Mouse (Mus musculus) spleen, adult 12 weeks (tissue): ENCODE measurements around the gene Olfr282.

Experiments used
- DNase-seq: peaks from one replicate; pipeline ENCODE4 v3.0.0; 2022; ENCODE audit warnings: low spot score

Gene Olfr282

DNA sequence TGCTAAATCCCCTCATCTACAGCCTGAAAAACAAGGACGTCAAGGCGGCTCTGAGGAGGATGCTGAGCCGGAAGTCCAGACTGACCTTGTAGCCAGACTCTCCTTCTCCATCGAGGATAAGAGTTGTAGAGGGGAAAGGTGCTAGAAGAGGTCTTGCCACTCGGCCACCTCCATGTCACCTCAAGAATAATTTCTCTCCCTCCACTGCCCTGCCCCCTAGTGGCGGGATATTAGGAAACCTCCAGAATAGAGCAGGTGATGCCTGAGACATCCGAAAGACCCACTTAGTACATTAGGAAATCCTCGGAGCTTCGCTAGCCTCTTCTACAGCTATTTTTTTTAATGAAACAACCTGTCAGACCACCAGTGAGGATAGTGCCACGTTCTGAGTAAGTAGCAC lies 44.4 kb downstream of the Olfr282 start:
- DNase-seq = peak; percentile 21

DNA sequence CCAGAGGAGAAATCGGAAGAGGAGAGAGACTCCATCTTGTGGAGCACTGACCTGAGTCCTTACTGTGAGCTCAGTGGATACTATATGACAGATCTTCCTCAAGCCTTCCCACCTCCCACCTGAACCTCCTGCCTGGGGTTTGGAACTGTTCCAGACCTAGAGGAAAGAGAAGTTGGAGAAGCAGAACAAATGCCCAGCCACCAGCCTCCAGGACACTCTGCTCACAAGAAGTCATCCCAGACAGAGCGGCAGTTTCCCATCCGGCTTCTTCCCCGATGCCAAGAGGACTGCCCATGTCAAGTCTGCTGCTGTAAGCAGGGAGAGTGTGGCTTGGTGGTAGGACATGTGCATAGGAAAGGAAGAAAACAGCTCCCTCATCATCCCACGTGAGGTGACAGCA lies 45.3 kb downstream of the Olfr282 start:
- DNase-seq = no peak

DNA sequence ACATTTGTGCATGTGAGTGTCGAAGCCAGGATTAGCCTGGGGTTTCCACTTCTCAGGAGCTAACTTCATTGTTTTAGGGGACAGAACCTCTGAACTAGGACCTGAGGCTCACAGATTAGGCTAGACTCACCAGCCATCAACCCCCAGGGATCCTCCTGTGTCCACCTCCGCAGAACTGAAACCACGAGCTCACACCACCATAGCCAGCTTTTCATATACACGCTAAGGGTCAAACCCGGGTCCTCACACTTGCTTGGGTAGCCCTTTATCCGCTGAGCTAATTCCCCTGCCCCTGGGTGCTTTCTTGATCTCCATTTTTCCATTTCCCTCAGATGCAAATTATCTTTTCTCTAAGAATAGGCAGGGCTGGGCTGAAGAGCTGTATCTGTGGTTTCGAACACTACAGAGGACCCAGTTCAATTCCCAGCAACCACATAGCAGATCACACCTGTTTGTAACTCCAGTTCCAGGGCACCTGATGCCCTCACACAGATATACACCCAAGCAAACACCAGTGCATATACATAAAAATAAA lies 48.6 kb downstream of the Olfr282 start:
- no peak for DNase-seq

DNA sequence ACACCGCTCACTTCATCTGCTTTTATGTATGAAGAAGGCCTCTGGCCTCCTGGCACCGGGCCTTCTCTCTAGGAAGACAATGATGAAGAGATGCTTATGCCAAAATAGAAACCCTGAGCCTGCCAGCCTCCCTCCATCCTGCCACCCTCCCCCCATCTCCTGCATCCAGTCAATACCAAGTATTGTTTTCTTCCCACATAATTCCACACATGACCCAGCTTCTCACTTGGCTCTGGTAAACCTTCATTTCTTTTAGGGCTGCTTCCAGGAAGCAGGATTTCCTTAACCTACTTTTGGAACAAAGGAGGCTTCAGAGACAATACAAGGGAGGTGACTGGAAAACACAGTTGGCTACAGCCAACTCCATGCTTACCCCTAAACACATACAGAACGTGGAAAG lies 51.7 kb downstream of the Olfr282 start, which contains the start of gene Lalba:
Gene Lalba (minus strand): TSS at position 21 of the 400 bp plus-strand sequence.
- no peak for DNase-seq

DNA sequence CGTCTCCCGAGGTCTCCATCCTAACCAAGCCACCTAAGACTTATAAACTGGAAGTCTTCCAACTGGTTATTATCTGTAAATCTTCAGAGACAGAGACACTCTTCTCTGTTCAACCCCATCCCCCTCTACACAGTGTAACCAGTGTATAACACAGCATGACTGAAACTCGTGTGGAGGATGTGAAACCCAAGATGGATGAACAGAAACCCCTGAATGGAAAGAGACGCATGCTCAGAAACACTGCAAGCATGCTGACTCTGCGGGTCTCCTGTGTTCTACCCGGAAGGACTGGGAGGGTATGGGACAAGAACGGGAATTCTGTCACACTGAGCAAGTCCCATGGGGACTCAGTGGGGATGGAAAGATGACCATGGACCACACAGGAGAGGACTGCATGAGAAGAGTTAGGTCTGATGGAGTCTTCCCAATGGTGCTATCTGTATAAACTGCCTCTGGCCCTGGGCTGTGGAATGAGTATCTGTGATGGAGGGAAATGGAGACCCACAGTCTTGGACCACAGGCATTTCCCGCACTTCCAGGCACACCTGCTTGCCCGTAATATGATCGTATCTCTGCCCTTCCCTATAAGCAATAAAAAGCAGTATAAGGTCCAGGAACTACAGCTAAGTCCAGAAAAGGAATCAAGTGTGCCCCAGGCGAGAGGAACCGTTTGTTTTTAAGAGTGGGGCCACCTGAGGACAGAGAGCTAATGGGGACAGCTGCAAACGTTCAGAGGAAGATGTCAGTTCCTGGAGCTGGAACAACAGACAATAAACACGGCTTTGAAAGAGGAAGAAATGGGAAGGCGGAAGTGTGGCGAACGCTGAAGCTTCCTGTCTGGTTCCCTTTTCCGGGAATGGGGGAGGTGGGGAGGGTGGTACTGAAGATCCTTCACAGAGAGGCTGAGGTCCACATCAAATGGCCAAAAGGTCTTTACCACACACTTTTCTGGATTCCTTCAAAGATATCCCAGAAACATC lies 53.2 kb downstream of the Olfr282 start:
- DNase-seq = peak; percentile 8

DNA sequence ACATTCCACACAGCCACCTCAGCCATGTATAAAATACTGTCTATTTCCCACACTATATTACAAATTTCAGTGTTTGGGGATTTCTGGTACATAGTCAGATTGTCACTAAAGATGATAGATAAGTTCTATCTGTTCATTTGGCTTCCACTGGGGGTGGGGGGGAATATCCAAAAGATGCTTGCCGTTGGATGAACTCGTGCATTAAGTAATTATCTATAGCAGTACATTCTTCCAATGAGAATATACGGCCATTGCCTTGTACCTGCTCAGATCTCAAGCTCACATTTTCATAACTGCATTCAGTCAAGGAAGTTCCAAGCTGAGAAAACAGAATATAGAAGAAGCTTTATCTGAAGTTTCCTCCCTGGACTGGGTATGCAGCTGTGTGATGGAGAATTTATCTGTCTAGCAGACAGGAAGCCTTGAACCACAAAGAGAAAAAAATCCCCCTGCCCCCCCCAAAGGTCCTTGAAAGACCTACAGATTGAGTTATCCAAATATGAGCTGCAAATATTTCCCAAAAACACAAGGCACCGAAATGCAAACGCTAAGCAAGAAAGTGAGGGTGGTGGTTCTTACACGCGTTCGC lies 55.5 kb downstream of the Olfr282 start:
- no peak for DNase-seq
